Mouse (Mus musculus) hindbrain, embryonic 14.5 days (tissue): Measurements from ENCODE around the gene Gm45213. TPM values are rescaled to one million over a fixed set of nuclear protein-coding genes. Genes with fewer than 3 reads are reported as not detected.
A peak's percentile ranks its signal among the peaks of the same experiment; 100 is the strongest.

ENCODE experiments used
- ATAC-seq: fragments of 200-750 bp; cut with Nextera tagmentation; 2 replicates; pipeline ENCODE4 v1.8.0; 2017; ENCODE audit warnings: moderate number of reproducible peaks, mild to moderate bottlenecking, moderate TSS enrichment, moderate library complexity; ENCODE audit not compliant: low FRiP score
- DNase-seq: peaks from one replicate; pipeline ENCODE4 v3.0.0-alpha.2; 2015; ENCODE audit warnings: low spot score
- H3K27ac ChIP-seq: fragments of 300-500 bp; sonication (generic); 2 replicates; pipeline ENCODE4 v1.5.1; 2014; ENCODE audit warnings: mild to moderate bottlenecking, moderate library complexity
- H3K27me3 ChIP-seq: fragments of 300-500 bp; sonication (generic); 2 replicates; pipeline ENCODE4 v1.6.1; 2014; ENCODE audit warnings: mild to moderate bottlenecking, low read length, mixed read lengths; ENCODE audit not compliant: control insufficient read depth, insufficient read depth
- H3K36me3 ChIP-seq: fragments of 300-500 bp; sonication (generic); replicated peaks from 2 replicates; pipeline ENCODE4 v1.6.1; 2014; ENCODE audit not compliant: control insufficient read depth, insufficient read depth
- H3K4me1 ChIP-seq: fragments of 300-500 bp; sonication (generic); replicated peaks from 2 replicates; pipeline ENCODE4 v1.6.1; 2014; ENCODE audit warnings: antibody characterized with exemption, low read length, mixed read lengths; ENCODE audit not compliant: control insufficient read depth, insufficient read depth
- H3K4me2 ChIP-seq: fragments of 300-500 bp; sonication (generic); replicated peaks from 2 replicates; pipeline ENCODE4 v1.6.1; 2014; ENCODE audit warnings: mild to moderate bottlenecking, moderate library complexity
- H3K4me3 ChIP-seq: fragments of 300-500 bp; sonication (generic); replicated peaks from 2 replicates; pipeline ENCODE4 v1.5.1; 2014; ENCODE audit warnings: mild to moderate bottlenecking, low read length
- H3K9ac ChIP-seq: fragments of 300-500 bp; sonication (generic); 2 replicates; pipeline ENCODE4 v1.6.1; 2014
- H3K9me3 ChIP-seq: fragments of 300-500 bp; sonication (generic); 2 replicates; pipeline ENCODE4 v1.6.1; 2016; ENCODE audit warnings: low read length; ENCODE audit not compliant: control insufficient read depth
- WGBS: fragments of 180-500 bp; shearing (Covaris S2); extraction: QIAGEN DNeasy Blood & Tissue Kit; methylation state at CpG from one replicate; pipeline ENCODE4 v1.1.7; 2014; 5-methylcytosine and 5-hydroxymethylcytosine counted together
- polyA plus RNA-seq: library from polyadenylated mRNA; unstranded; fragments of >200 nt; fragmentation: Nextera tagmentation; extraction: Ambion mirVana; gene quantifications from 2 replicates; pipeline ENCODE4 v1.2.1, GENCODE M21; 2014

The Gm45213 gene
- polyA plus RNA-seq: not detected in 2 replicates

- peak; percentile 61 for ATAC-seq
- H3K9ac ChIP-seq: no peak within 1 kb of the TSS
- H3K4me1 ChIP-seq: peaks cover 15% of the 10 kb centered on the region
- H3K4me2 ChIP-seq: no peak within 1 kb of the TSS
- H3K27me3 ChIP-seq: no peaks in the 10 kb centered on the region
- H3K27ac ChIP-seq: 0 out of 2 replicates have a peak within 1 kb of the TSS, but pooled peaks have one; percentile 0
- no peaks in the 10 kb centered on the region for H3K36me3 ChIP-seq
- no peaks in the 10 kb centered on the region for H3K9me3 ChIP-seq
- H3K4me3 ChIP-seq: no peak within 1 kb of the TSS
- peak; percentile 47 for DNase-seq
- 73% methylated on average over 10 of the region's 10 CpGs for WGBS
Measured at GRCm38 (mm10) chr7:66043552-66044459, at the start of gene Gm45213. TSS of gene Gm45213 (plus strand) at chr7:66043602.

- no peak for DNase-seq
- H3K27ac ChIP-seq: no peak overlapping the region
- no peaks in the 10 kb centered on the region for H3K27me3 ChIP-seq
- no peak overlapping the region for H3K4me3 ChIP-seq
- no peaks in the 10 kb centered on the region for H3K36me3 ChIP-seq
- H3K4me2 ChIP-seq: no peak overlapping the region
- 93% methylated on average over 16 of the region's 16 CpGs for WGBS
- no peaks in the 10 kb centered on the region for H3K4me1 ChIP-seq
- ATAC-seq: no peak
- H3K9me3 ChIP-seq: peaks cover 11% of the 10 kb centered on the region
- no peak overlapping the region for H3K9ac ChIP-seq
Measured at GRCm38 (mm10) chr7:66001035-66001754, 42.2 kb upstream of the Gm45213 start.

- no peak overlapping the region for H3K27ac ChIP-seq
- WGBS: 88% methylated on average over 3 of the region's 3 CpGs
- DNase-seq: no peak
- no peak for ATAC-seq
- no peak overlapping the region for H3K9ac ChIP-seq
- no peak overlapping the region for H3K4me3 ChIP-seq
- H3K27me3 ChIP-seq: no peaks in the 10 kb centered on the region
- H3K36me3 ChIP-seq: no peaks in the 10 kb centered on the region
- peaks cover 11% of the 10 kb centered on the region for H3K9me3 ChIP-seq
- H3K4me1 ChIP-seq: no peaks in the 10 kb centered on the region
- no peak overlapping the region for H3K4me2 ChIP-seq
Measured at GRCm38 (mm10) chr7:66001797-66002196, 41.6 kb upstream of the Gm45213 start.

- no peaks in the 10 kb centered on the region for H3K36me3 ChIP-seq
- no peak overlapping the region for H3K4me3 ChIP-seq
- 89% methylated on average over 5 of the region's 5 CpGs for WGBS
- H3K9me3 ChIP-seq: peaks cover 6% of the 10 kb centered on the region; the same call in 1 of the 2 replicates
- H3K4me1 ChIP-seq: no peaks in the 10 kb centered on the region
- H3K27me3 ChIP-seq: no peaks in the 10 kb centered on the region
- no peak overlapping the region for H3K27ac ChIP-seq
- no peak overlapping the region for H3K4me2 ChIP-seq
- ATAC-seq (no peak), DNase-seq (no peak)
- no peak overlapping the region for H3K9ac ChIP-seq
Measured at GRCm38 (mm10) chr7:66003447-66003846, 40.0 kb upstream of the Gm45213 start.

GRCm38 (mm10) chr7:66003865-66004638 is 39.4 kb upstream of the Gm45213 start:
- 70% methylated on average over 13 of the region's 13 CpGs for WGBS
- ATAC-seq: no peak
- H3K4me3 ChIP-seq: no peak overlapping the region

GRCm38 (mm10) chr7:66005066-66005465 is 38.3 kb upstream of the Gm45213 start:
- 91% methylated on average over 10 of the region's 10 CpGs for WGBS
- no peak for ATAC-seq
- DNase-seq: no peak
- no peaks in the 10 kb centered on the region for H3K4me1 ChIP-seq
- H3K4me2 ChIP-seq: no peak overlapping the region
- no peaks in the 10 kb centered on the region for H3K36me3 ChIP-seq
- H3K27me3 ChIP-seq: no peaks in the 10 kb centered on the region
- no peak overlapping the region for H3K27ac ChIP-seq
- no peak overlapping the region for H3K9ac ChIP-seq
- H3K9me3 ChIP-seq: no peaks in the 10 kb centered on the region
- no peak overlapping the region for H3K4me3 ChIP-seq

More at GRCm38 (mm10) chr7:66003865-66004638, 39.4 kb upstream of the Gm45213 start:
- Histone ChIP-seq H3K36me3 (no peaks in the 10 kb centered on the region), H3K4me1 (no peaks in the 10 kb centered on the region), H3K9ac (no peak overlapping the region), H3K27ac (no peak overlapping the region), H3K9me3 (peaks cover 1% of the 10 kb centered on the region; the same call in 1 of the 2 replicates), H3K27me3 (no peaks in the 10 kb centered on the region), H3K4me2 (no peak overlapping the region)
- no peak for DNase-seq

- 89% methylated on average over 11 of the region's 11 CpGs for WGBS
Measured at GRCm38 (mm10) chr7:66008161-66008891, 35.1 kb upstream of the Gm45213 start.

GRCm38 (mm10) chr7:66008892-66009273 is 34.5 kb upstream of the Gm45213 start:
- H3K9ac ChIP-seq: no peak overlapping the region
- no peaks in the 10 kb centered on the region for H3K4me1 ChIP-seq
- 80% methylated on average over 16 of the region's 16 CpGs for WGBS
- no peak overlapping the region for H3K4me3 ChIP-seq
- no peaks in the 10 kb centered on the region for H3K9me3 ChIP-seq
- no peak overlapping the region for H3K4me2 ChIP-seq
- H3K36me3 ChIP-seq: no peaks in the 10 kb centered on the region
- H3K27ac ChIP-seq: no peak overlapping the region
- no peaks in the 10 kb centered on the region for H3K27me3 ChIP-seq
- DNase-seq (no peak), ATAC-seq (no peak)

More at GRCm38 (mm10) chr7:66008161-66008891, 35.1 kb upstream of the Gm45213 start:
- Histone ChIP-seq H3K36me3 (no peaks in the 10 kb centered on the region), H3K4me1 (no peaks in the 10 kb centered on the region), H3K27me3 (no peaks in the 10 kb centered on the region), H3K9ac (no peak overlapping the region), H3K4me3 (no peak overlapping the region), H3K27ac (no peak overlapping the region), H3K9me3 (no peaks in the 10 kb centered on the region), H3K4me2 (no peak overlapping the region)
- DNase-seq (no peak), ATAC-seq (no peak)
